Mouse (Mus musculus) brain, embryonic 14.5 days (tissue): Measurements from ENCODE around the gene Repin1. TPM values are rescaled to one million over a fixed set of nuclear protein-coding genes. Genes with fewer than 3 reads are reported as not detected.

Experiments
- DNase-seq: peaks from one replicate; pipeline ENCODE4 v3.0.0-alpha.2; 2011; ENCODE audit warnings: low read depth
- CTCF ChIP-seq: fragments of 200-500 bp; IDR thresholded peaks from 2 replicates; pipeline ENCODE4 v1.5.1; 2012; ENCODE audit warnings: inconsistent platforms, mild to moderate bottlenecking, moderate library complexity, borderline replicate concordance; ENCODE audit not compliant: insufficient read depth, insufficient read length; ENCODE audit errors: extremely low read depth
- POLR2A ChIP-seq: fragments of 200-500 bp; IDR thresholded peaks from 2 replicates; pipeline ENCODE4 v1.6.1; 2012; ENCODE audit warnings: mild to moderate bottlenecking, inconsistent platforms, borderline replicate concordance; ENCODE audit not compliant: poor library complexity, insufficient read depth, insufficient read length, severe bottlenecking; ENCODE audit errors: extremely low read depth
- polyA plus RNA-seq: library from polyadenylated mRNA; depleted of rRNA; stranded (reverse); fragments of >200 nt; gene quantifications from 2 replicates; pipeline ENCODE4 v1.2.3, GENCODE M21; 2012; rRNA removed

The Repin1 gene
- polyA plus RNA-seq, 1 experiment: 60.0 TPM

DNA sequence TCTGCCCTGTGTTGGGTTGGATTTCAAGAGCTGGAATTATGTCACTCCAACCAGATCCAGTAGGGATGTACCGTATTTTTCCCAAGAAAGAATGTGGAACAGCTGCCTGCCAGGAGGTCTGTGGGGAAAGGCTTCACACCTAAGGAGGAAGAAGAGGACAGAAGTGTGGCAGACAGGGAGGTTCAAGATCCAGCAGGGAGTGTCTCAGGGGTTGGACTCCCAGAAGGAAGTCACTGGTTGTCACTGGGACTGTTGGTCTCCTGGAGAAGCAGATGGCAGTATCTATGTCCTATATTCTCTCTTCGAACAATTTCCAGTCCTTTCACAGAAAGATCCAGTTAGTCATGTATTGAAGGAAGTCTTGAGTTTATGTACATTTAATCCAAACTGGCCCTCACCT lies 53.9 kb downstream of the Repin1 start:
- TF ChIP-seq CTCF (no peak), POLR2A (no peak)
- DNase-seq: no peak

Other genes starting within 250 kb of the Repin1 start
- gene Krba1, start 198.3 kb upstream of the Repin1 start, polyA plus RNA-seq: 48.0 and 52.3 TPM in 2 replicates
- 33.5 and 37.0 TPM in 2 replicates for gene Zfp467, start 148.1 kb upstream of the Repin1 start, polyA plus RNA-seq
- 1.3 and 1.7 TPM in 2 replicates for gene Sspo, start 145.7 kb upstream of the Repin1 start, polyA plus RNA-seq
- gene Atp6v0e2, start 56.3 kb upstream of the Repin1 start, polyA plus RNA-seq: 220 and 228 TPM in 2 replicates
- 31.3 and 35.6 TPM in 2 replicates for gene Lrrc61, start 39.1 kb upstream of the Repin1 start, polyA plus RNA-seq
- 2.8 and 3.1 TPM in 2 replicates for gene Rarres2, start 21.1 kb upstream of the Repin1 start, polyA plus RNA-seq
- gene Gm45021, start 4.3 kb upstream of the Repin1 start, polyA plus RNA-seq: not detected in 2 replicates
- gene Gm44965, start 58 bp downstream of the Repin1 start, polyA plus RNA-seq: not detected in 2 replicates
- gene Zfp775, start 8.2 kb downstream of the Repin1 start, polyA plus RNA-seq: 14.6 and 15.0 TPM in 2 replicates
- 11.0 and 14.0 TPM in 2 replicates for gene AI854703, start 32.9 kb downstream of the Repin1 start, polyA plus RNA-seq
- gene Gimap8, start 53.4 kb downstream of the Repin1 start, polyA plus RNA-seq: 0.81 and 1.6 TPM in 2 replicates
- gene Gimap9, start 82.2 kb downstream of the Repin1 start, polyA plus RNA-seq: 1.6 and 1.7 TPM in 2 replicates
- gene Gimap4, start 90.7 kb downstream of the Repin1 start, polyA plus RNA-seq: 1.2 and 1.6 TPM in 2 replicates
- 3.5 and 5.2 TPM in 2 replicates for gene Gimap6, start 114.3 kb downstream of the Repin1 start, polyA plus RNA-seq
- gene Gm28053, start 124.7 kb downstream of the Repin1 start, polyA plus RNA-seq: 0.40 TPM in 1 of 2 replicates, not detected in the other
- not detected in 2 replicates for gene Gimap7, start 124.7 kb downstream of the Repin1 start, polyA plus RNA-seq
- gene Gimap1, start 145.2 kb downstream of the Repin1 start, polyA plus RNA-seq: 1.0 and 2.2 TPM in 2 replicates
- gene Gimap5, start 152.3 kb downstream of the Repin1 start, polyA plus RNA-seq: 0.87 and 1.2 TPM in 2 replicates
- gene Gimap3, start 177.0 kb downstream of the Repin1 start, polyA plus RNA-seq: not detected in 2 replicates
- 12.7 and 14.0 TPM in 2 replicates for gene Tmem176a, start 247.0 kb downstream of the Repin1 start, polyA plus RNA-seq
- gene Tmem176b, start 247.6 kb downstream of the Repin1 start, polyA plus RNA-seq: 92.9 and 101 TPM in 2 replicates